Mouse (Mus musculus): ENCODE data around the gene Adam12. TPM values are rescaled to one million over a fixed set of nuclear protein-coding genes. Genes with fewer than 3 reads are reported as not detected.

Gene Adam12
- polyA plus RNA-seq, 1 experiment from 2014 or later, result 2.3 TPM

DNA sequence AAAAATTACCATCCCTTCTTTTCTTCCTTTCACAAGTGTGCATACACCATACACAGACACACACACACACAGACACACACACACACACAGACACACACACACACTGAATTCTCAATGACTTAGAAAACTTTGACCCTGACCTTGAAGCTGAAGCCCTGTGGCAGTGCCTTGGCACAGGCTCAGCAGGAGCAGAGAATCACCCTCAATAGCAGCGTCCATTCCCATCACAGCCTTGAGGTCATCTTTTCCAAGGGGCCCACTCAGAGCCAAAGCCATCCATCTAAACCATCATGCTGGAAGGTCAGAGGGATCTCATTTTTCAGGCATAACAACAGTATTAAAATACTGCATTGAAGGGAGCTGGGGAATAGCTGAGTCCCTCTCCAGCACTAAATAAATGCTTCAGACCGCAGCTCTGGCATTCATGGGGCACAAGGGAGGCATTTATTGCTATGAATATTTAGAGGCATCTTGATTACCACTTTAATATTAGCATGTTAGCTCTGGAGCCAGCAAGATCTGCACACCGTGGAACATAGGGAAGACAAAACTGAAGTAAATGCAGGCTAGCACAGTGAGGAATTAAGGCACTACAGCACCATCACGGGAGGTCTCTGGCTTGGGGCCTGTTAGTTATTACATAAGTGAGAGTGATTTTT lies 92.5 kb downstream of the Adam12 start:
- H3K9me3 ChIP-seq, result no peaks in the 10 kb centered on the region
- H3K27ac ChIP-seq (replicated peaks), result no peak overlapping the region
- no peak overlapping the region for H3K4me3 ChIP-seq
- no peaks in the 10 kb centered on the region for H3K27me3 ChIP-seq
- no peak for ATAC-seq (replicated peaks)
- no peaks in the 10 kb centered on the region for H3K36me3 ChIP-seq
- no peak overlapping the region for H3K4me2 ChIP-seq (replicated peaks)
- H3K9ac ChIP-seq (replicated peaks), result no peak overlapping the region
- H3K4me1 ChIP-seq, result no peaks in the 10 kb centered on the region; the same call in 1 of the 2 replicates
- WGBS, result 69% methylated on average over 4 of the region's 4 CpGs

DNA sequence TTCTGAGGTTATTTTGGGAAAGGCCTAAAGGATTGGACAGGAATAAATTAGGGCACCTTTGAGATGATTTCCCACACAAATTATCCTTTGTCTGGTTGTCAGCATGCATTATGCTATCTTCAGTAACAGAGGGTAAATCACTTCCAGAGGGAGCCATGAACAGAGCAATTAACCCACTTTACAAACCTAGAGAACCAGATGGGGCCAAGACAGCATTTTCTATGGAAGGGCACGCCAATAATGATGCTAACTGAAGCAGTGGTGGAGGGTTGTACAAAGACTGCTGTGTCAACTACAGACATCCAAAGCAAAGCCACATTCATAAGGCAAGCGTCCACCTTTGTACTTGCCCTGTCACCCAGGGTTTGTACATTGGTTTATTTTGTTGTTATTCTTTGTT lies 99.6 kb downstream of the Adam12 start:
- 4% methylated on average over 2 of the region's 2 CpGs for WGBS
- H3K9me3 ChIP-seq, result no peaks in the 10 kb centered on the region
- no peak overlapping the region for H3K9ac ChIP-seq (replicated peaks)
- no peaks in the 10 kb centered on the region for H3K27me3 ChIP-seq
- no peak overlapping the region for H3K4me3 ChIP-seq
- H3K4me2 ChIP-seq (replicated peaks), result no peak overlapping the region
- 0 out of 2 replicates have a peak, but pooled peaks have one; percentile 43 for ATAC-seq (replicated peaks)
- H3K4me1 ChIP-seq, result peaks cover 27% of the 10 kb centered on the region
- no peaks in the 10 kb centered on the region for H3K36me3 ChIP-seq
- H3K27ac ChIP-seq (replicated peaks), result no peak overlapping the region

DNA sequence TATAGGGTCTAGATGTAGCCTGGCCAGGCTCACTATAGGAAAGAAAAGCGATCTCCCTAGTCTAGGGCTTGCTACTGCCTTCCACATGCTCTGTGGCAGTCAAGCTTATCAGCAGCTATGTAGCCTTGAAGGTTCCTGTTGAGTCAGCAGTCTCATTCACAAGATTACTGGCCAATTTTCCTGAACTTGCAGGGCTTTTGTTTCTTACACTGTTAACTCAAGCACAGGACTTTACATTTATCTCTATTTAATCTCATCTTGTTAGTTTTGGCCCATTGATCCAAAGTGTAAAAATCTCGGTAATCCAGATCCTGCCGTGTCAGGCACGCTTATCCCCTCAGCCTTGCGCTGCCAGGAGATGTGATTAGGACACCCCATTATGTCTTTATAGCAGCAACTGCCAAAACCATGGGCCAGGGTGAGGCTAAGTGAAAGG lies 103.8 kb downstream of the Adam12 start:
- Histone ChIP-seq H3K4me1 (peaks cover 27% of the 10 kb centered on the region), H3K27me3 (no peaks in the 10 kb centered on the region), H3K4me2 (replicated peaks) (no peak overlapping the region), H3K4me3 (no peak overlapping the region), H3K36me3 (no peaks in the 10 kb centered on the region), H3K9ac (replicated peaks) (no peak overlapping the region), H3K27ac (replicated peaks) (no peak overlapping the region), H3K9me3 (no peaks in the 10 kb centered on the region)
- WGBS, result 60% methylated on average over 5 of the region's 5 CpGs
- no peak for ATAC-seq (replicated peaks)

DNA sequence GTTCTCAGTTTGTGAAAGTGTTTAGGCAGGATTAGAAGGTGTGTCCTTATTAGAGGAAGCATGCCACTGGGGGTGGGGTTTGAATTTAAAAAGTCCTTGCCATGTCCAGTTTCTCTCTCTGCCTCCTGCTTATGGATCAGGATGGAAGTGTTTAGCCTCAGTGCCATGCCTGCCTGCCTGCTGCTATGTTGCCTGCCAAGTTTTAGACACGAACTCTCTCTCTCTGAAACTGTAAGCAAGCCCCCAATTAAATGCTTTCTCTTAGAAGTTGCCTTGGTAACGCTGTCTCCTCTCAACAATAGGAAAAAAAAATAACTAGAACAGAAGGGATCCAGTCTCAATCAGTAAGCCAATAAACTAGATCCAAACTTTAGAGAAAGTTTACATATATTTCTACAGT lies 110.5 kb downstream of the Adam12 start:
- Histone ChIP-seq H3K27me3 (no peaks in the 10 kb centered on the region), H3K4me2 (replicated peaks) (no peak overlapping the region), H3K4me1 (no peaks in the 10 kb centered on the region), H3K9me3 (no peaks in the 10 kb centered on the region), H3K36me3 (no peaks in the 10 kb centered on the region), H3K9ac (replicated peaks) (no peak overlapping the region), H3K27ac (replicated peaks) (no peak overlapping the region), H3K4me3 (no peak overlapping the region)
- 10% methylated on average over 2 of the region's 2 CpGs for whole genome bisulfite sequencing
- peak; percentile 72; the same call in 1 of the 2 replicates for ATAC-seq (replicated peaks)

DNA sequence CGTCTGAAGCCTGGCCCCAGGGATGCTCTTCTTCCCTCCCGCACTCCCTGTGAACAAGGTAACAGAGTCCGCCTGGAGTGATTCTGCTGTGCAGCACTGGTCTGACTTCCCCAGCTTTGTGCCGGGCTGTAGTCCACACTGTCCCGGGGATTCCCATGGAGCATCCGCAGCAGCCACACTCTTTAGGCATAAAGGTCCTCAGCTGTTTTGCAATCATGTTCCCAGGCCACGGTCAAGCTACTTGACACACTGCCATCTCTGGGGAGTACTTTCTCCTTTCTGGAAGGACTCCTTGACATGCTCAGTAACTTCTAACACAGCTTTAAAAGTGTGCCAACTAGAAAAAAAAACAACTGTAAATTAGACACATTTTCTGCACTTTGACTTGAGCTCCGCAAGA lies 116.5 kb downstream of the Adam12 start:
- H3K4me1 ChIP-seq, result no peaks in the 10 kb centered on the region

DNA sequence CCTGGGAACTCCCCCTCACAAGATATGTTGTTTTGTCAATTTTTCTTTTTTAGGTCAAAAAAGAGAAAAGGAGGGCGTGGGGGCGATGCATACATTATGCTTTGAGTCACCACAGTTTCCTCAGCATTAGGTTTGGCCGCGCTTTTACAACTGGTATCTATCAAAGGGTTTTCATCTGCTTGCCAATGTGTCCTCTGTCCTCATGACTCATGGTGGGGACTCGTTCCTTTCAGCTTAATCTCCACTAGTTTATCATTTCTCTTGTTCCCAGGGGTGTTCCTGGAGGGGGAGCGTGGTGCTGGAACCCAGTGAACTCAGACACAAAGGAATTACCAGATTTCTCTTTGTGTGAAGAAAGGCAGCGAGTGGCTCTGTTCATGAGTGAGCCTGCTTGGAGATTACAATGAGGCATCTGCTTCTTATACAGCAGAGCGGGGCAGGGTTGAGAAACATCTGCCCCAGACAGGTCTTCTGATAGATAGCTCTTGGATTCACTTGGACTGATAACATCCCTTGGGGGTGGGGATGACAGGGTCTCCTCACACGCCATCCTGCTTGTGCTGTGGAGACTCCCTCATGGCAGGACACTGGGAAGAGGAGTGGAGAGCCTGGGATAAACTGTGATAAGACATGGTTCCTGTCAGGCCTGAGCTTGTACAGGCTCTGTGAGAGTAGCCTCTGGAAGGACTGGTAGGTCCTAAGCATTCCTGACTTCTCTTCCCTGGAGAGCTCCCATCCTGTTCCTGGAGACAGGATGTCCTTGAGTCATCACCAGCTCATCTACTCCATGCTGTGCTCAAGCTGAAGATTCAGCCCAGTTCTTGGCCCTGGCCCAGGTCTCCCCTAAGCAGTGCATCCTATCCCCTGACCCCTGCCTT lies 117.4 kb downstream of the Adam12 start:
- no peak overlapping the region for H3K9ac ChIP-seq (replicated peaks)
- H3K4me3 ChIP-seq, result no peak overlapping the region
- H3K27ac ChIP-seq (replicated peaks), result no peak overlapping the region
- ATAC-seq (replicated peaks), result no peak
- no peaks in the 10 kb centered on the region for H3K4me1 ChIP-seq
- 79% methylated on average over 9 of the region's 9 CpGs for WGBS
- no peaks in the 10 kb centered on the region for H3K9me3 ChIP-seq
- no peaks in the 10 kb centered on the region for H3K36me3 ChIP-seq
- H3K4me2 ChIP-seq (replicated peaks), result no peak overlapping the region
- no peaks in the 10 kb centered on the region for H3K27me3 ChIP-seq

More for the DNA sequence above, 116.5 kb downstream of the Adam12 start:
- H3K9ac ChIP-seq (replicated peaks), result no peak overlapping the region
- no peaks in the 10 kb centered on the region for H3K9me3 ChIP-seq
- H3K4me3 ChIP-seq, result no peak overlapping the region
- no peak overlapping the region for H3K4me2 ChIP-seq (replicated peaks)
- no peak overlapping the region for H3K27ac ChIP-seq (replicated peaks)
- no peaks in the 10 kb centered on the region for H3K27me3 ChIP-seq
- no peak for ATAC-seq (replicated peaks)
- H3K36me3 ChIP-seq, result no peaks in the 10 kb centered on the region
- WGBS, result 89% methylated on average over 8 of the region's 8 CpGs

DNA sequence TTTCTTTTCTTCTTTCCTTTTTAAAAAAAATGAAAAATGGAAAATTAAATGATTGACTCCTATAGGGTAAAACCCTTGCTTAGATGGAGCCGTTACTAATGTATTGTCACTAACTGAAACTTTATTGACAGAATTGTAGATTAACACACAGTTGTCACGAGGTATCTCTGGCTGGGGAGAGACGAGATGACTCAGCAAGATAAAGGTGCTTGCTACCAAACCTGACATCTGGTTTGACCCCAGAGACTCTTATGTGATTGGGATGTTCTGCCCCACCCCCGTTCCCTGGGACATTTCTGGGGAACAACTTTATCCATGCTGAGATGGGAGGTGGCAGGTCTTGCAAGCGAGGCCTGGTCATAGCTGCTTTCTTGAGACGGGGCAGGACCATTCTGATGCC lies 118.1 kb downstream of the Adam12 start:
- no peaks in the 10 kb centered on the region for H3K27me3 ChIP-seq
- H3K9me3 ChIP-seq, result no peaks in the 10 kb centered on the region
- no peak overlapping the region for H3K4me2 ChIP-seq (replicated peaks)
- no peak for ATAC-seq (replicated peaks)
- 85% methylated on average over 6 of the region's 6 CpGs for WGBS
- no peak overlapping the region for H3K9ac ChIP-seq (replicated peaks)
- H3K4me3 ChIP-seq, result no peak overlapping the region
- H3K27ac ChIP-seq (replicated peaks), result no peak overlapping the region
- no peaks in the 10 kb centered on the region for H3K4me1 ChIP-seq
- no peaks in the 10 kb centered on the region for H3K36me3 ChIP-seq

DNA sequence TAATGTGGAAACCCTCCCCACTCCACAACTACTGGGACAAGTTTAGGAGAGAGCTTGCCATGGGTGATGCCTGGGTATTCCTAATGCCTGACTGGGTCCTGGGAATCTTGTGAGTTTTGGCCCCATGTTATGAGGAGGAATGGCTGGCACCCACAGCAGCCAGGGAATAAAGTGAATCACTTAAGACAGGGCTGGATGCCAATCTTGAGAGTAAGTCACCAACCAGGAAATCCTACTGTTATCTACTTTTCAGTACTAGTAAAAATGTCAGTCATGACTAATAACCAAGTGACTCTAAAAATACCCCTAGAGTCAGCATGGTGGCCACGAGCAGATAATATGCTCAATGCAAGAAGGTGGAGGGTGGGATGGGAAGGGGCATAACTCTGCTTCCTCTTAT lies 121.8 kb downstream of the Adam12 start:
- H3K9ac ChIP-seq (replicated peaks), result no peak overlapping the region
- H3K27ac ChIP-seq (replicated peaks), result no peak overlapping the region
- no peaks in the 10 kb centered on the region for H3K27me3 ChIP-seq
- no peaks in the 10 kb centered on the region for H3K9me3 ChIP-seq
- H3K4me3 ChIP-seq, result no peak overlapping the region
- H3K36me3 ChIP-seq, result no peaks in the 10 kb centered on the region
- WGBS, result 89% methylated on average over 1 of the region's 1 CpGs
- no peak overlapping the region for H3K4me2 ChIP-seq (replicated peaks)
- no peak for ATAC-seq (replicated peaks)
- no peaks in the 10 kb centered on the region for H3K4me1 ChIP-seq

DNA sequence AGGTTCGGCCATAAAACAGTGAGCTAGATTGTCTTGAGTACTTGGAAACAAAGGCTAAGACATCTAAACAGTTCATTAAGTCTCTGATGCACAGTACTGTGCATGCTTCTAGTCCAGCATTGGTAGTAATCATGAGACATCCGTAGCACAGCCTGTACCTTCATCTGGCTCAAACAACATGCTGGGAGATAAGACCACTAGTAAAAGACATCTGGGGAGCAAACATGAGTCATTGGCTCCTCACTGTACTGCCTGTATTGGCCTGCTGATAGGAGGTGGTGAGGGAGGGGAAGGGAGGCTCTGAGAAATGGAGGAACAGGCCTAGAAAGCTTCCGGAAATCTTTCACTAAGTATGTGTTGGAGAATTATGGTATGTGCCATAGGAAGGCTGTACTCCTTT lies 124.1 kb downstream of the Adam12 start:
- H3K4me3 ChIP-seq, result no peak overlapping the region
- H3K9ac ChIP-seq (replicated peaks), result no peak overlapping the region
- no peak overlapping the region for H3K4me2 ChIP-seq (replicated peaks)
- no peaks in the 10 kb centered on the region for H3K27me3 ChIP-seq
- H3K4me1 ChIP-seq, result no peaks in the 10 kb centered on the region
- H3K27ac ChIP-seq (replicated peaks), result no peak overlapping the region
- H3K9me3 ChIP-seq, result no peaks in the 10 kb centered on the region
- no peak for ATAC-seq (replicated peaks)
- H3K36me3 ChIP-seq, result no peaks in the 10 kb centered on the region
- 84% methylated on average over 3 of the region's 3 CpGs for WGBS

DNA sequence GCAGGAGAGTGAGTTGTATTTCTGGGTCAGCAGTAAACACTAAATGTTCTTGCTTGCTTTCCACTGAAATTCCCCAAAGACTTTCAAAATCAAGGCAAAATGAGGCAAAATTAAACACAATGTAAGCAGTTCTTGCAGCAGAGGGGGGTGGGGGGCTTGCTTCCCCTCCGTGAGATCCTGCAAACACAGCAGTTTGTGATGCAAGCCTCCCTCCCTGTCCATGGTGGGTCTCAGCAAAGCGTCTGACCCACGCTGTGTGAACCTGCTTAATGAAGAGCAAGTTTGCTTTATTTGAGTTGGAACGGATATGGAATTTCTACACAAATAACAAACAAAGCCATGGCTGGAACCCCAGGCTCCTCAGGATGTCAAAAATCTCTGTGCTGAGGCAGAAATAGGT lies 132.9 kb downstream of the Adam12 start:
- H3K4me1 ChIP-seq, result no peaks in the 10 kb centered on the region
- ATAC-seq (replicated peaks), result no peak
- no peaks in the 10 kb centered on the region for H3K27me3 ChIP-seq
- H3K4me2 ChIP-seq (replicated peaks), result no peak overlapping the region
- H3K9ac ChIP-seq (replicated peaks), result no peak overlapping the region
- no peak overlapping the region for H3K4me3 ChIP-seq
- H3K36me3 ChIP-seq, result no peaks in the 10 kb centered on the region
- 40% methylated on average over 4 of the region's 4 CpGs for WGBS
- H3K9me3 ChIP-seq, result no peaks in the 10 kb centered on the region
- no peak overlapping the region for H3K27ac ChIP-seq (replicated peaks)

DNA sequence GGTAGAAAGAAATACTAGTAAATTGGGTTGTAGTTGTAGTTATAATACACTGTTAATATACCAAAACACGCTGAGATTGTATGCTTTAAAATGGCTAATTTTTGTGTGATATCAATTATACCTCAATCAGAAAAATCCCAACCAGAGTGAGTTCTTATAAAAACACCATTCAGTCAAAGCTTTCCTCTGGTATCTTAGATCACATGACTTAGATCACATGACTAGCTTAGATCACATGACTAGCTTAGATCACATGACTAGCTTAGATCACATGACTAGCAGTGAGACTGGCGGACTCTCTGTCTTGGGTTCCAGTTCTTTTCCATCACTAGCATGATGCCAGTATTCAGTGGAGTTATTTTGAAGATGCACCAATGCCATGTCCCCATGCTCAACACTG lies 134.1 kb downstream of the Adam12 start:
- Histone ChIP-seq H3K4me1 (no peaks in the 10 kb centered on the region), H3K4me2 (replicated peaks) (no peak overlapping the region), H3K9me3 (no peaks in the 10 kb centered on the region), H3K36me3 (no peaks in the 10 kb centered on the region), H3K9ac (replicated peaks) (no peak overlapping the region), H3K27me3 (no peaks in the 10 kb centered on the region), H3K27ac (replicated peaks) (no peak overlapping the region), H3K4me3 (no peak overlapping the region)
- ATAC-seq (replicated peaks), result no peak
- 96% methylated on average over 2 of the region's 2 CpGs for WGBS

DNA sequence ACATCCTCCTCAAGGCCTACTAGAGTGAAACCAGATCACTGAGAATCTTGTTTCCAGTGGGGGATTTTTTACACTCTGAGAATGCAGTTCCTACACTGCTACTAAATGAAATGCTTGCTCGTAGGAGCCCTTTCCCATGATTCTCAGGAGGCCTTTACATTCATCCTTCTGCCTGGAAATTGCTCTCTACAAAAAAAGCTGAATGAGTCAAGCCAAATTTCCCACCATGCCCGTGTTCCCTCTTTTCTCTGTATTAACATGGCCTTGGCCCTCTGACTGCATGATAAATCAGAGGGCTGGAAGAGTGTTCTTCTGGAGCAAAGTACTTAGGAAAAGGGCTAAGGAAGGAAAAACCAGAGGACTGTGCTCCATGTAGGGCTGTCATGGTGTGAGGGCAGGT lies 138.1 kb downstream of the Adam12 start:
- Histone ChIP-seq H3K4me1 (no peaks in the 10 kb centered on the region), H3K9me3 (no peaks in the 10 kb centered on the region), H3K4me3 (no peak overlapping the region), H3K9ac (replicated peaks) (no peak overlapping the region), H3K27ac (replicated peaks) (no peak overlapping the region), H3K4me2 (replicated peaks) (no peak overlapping the region), H3K27me3 (no peaks in the 10 kb centered on the region), H3K36me3 (no peaks in the 10 kb centered on the region)
- 39% methylated on average over 2 of the region's 2 CpGs for WGBS
- ATAC-seq (replicated peaks), result no peak
